Mouse (Mus musculus): ENCODE measurements at regions not wholly inside any gene's neighbourhood (a gene's known extent, or its start where the extent isn't known, plus 50 kb on each side); places are given as distances from the start of the nearest gene placed in this dataset.
A peak's percentile ranks its signal among the peaks of the same experiment; 100 is the strongest.

DNA sequence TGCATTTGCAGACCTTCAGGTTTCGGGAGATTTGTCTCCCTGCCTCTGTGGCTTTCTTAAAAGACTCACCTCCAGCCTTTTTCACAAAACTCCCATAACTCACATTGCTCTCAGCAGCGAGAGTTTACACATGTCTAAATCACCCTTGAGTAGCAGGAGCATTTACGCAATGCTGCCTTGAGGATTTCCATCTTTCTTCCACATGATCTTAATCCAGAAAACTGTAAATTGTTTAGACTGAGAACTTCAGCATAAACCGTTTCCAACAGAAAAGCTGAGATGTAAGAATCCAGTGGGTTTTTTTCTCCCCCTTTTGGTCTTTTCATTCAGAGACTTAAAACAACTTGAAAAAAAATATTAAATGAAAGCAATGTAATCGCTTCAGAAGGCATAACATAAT, 336.5 kb downstream of the Efnb2 start:
- DNase-seq (ENCODE audit: low spot score in 2 of 2): no peak
- intact Hi-C loops (cut with DNase I): no loop called here

DNA sequence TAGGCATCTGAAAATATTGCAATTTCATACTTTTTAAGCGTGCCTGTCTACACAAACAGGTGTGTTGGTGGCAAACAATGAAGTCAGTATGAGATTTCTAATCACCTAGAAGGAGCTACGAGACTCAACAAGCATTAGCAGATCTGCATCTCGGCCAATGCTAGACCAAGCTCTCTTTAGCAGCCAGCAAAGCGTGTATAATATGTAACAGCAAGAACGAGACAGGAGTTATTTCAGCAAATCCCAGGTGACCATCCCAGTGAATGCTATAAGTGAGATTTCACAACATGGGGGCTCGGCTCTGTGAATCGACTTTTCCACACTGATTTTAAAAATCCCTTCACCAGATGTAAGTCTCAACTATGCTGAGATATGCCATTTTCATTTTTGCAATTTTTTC, 352.8 kb downstream of the Efnb2 start:
- intact Hi-C loops (cut with DNase I): no loop called here
- DNase-seq (ENCODE audit: low spot score in 2 of 2): no peak

DNA sequence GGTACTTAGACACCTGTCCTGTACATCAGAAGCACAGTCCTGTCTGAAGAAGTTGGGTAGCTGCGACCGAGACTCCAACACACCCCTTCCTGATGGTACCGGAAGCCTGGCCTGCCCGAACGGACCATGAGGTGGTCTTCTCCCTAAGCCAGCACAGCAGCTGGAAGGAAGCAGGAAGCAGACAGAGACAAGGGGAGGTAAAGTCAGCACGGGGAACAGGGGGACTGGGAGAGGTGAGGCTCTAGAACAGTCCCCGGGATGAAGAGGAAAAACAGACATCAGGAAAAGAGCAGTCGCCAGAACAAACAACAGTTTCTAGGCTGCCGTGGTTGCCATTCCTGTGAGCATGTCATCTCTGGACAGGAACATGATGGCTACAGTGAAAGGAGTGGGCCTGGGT, 353.6 kb downstream of the Efnb2 start:
- intact Hi-C loops (cut with DNase I): no loop called here
- DNase-seq (ENCODE audit: low spot score in 2 of 2): no peak

DNA sequence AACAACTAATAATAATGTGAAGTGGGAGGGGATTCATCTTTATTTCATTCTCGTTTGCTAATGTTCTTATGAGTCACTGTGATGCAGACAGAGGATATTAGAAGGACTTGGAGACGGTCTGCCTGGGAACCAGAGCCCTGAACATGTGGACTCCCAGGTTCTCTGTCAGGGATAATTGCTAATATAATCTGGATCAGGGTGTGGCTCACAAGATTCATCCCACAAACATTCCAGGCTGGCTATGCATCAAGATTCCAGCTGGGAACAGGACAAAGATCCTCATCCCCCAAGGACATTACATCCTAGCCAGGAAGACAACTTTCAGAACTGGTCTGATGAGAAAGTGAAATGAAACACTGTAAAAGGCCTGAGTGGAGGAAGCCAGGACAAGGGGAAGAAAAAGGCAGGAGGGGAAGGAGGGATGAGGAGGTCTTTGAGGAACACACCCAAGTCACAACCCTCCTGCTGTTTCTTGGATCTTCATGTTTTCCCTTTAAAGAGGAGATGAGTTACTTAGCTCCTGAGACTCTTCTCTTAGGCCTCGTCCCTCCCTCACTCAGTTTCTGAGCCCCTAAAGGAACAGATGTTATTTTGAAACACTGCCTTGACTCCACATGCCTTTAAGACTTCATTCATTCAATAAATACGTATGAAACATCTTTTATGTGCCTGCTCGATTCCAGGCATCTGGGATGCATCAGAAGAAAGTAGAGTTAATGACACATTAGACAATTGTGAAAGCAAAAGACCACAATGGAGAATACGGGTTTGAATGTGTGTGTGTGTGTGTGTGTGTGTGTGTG, 360.9 kb downstream of the Efnb2 start:
- DNase-seq (ENCODE audit: low spot score in 2 of 2): no peak
- intact Hi-C loops (cut with DNase I): no loop called here

DNA sequence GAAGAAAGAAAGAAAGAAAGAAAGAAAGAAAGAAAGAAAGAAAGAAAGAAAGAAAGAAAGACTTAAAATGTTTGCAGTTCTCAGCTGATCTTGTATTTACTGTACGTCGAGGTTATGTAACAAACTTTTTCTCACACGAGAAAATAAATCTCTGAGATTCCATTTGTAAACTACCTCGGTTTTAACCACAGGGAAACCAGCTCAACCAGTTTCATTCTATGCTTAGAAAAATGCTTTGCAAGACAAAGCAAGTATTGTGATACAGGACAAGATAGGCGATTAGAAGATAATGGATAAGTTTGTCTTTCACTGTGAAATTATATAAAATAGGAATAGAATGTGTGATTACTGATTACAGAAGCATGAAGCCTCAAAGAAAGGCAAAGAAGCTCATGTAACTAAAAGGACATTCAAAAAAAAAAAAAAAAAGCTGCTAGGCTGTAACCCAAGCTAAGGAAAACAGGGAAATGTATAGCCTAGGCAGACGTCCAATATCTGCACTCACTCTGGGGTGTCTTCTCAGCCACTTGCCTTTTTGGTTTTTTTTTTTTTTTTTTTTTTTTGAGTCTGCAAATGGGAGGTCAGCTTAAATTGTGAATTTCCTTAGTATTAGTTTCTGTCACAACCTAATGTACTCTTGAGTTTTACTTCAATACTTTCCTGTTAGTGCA, 368.3 kb downstream of the Efnb2 start:
- intact Hi-C loops (cut with DNase I): no loop called here
- no peak for DNase-seq (ENCODE audit: low spot score in 2 of 2)

DNA sequence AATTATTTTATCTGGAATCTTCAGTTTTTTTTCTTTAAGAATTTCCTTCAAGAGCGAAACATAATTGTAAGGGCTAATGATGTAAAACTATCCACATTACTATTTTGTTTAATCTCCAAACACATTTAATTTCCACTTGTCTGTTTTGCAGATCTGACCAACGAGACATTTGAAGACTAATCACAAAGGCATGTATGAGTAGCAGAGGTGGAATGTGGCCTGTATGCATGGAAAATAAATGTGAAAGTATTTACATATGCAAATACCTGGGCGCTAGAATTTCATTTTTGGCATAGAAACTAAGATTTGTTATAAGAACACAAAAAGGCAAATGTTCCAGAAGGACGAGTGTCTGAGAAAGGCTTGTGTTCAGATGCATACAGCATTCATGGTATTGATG, 375.2 kb downstream of the Efnb2 start:
- DNase-seq (ENCODE audit: low spot score in 2 of 2): no peak
- intact Hi-C loops (cut with DNase I): no loop called here

DNA sequence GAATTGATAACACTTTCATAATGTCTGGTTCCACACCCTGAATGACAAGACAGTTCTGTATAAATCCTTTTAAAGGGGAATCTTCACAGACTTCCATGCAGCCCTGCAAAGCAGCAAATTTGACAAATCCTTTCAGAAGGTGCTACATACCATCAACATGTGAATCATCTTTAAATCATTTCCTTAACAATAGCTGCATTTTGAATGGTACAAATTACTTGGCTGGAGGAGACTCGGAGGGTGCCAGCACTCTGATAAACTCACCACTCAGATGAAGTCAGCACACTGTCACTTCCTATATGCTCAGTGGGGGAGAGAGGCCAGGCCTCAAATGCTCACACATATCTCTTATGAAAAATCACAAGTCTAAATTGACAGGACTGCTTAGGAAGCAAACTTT, 386.1 kb downstream of the Efnb2 start:
- intact Hi-C loops (cut with DNase I): no loop called here

DNA sequence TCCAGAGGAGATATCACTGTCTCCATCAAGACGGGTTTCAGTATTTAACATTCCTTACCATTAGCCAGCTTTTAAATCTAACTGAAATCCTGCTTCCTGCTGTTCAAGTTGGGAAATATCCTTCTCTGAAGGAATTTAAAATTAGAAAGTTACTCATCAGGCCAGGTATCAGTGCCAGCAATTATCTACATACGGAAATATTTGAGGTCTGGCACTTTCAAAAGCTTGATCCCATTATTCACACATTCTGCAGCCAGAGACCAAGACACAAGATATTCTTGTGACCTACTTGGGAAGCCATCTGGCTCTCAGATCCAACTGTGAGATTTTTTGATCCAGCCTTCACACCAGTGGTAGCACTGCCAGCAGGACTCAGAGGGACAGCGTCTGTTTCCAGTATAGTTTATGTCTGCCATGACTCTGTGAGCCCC, 386.8 kb downstream of the Efnb2 start:
- peak in 1 of 2 experiments; percentile 43 for DNase-seq (ENCODE audit: low spot score in 2 of 2)
- intact Hi-C loops (cut with DNase I): no loop called here

More for the DNA sequence above, 386.1 kb downstream of the Efnb2 start:
- peak in 1 of 2 experiments; percentile 19 for DNase-seq (ENCODE audit: low spot score in 2 of 2)

DNA sequence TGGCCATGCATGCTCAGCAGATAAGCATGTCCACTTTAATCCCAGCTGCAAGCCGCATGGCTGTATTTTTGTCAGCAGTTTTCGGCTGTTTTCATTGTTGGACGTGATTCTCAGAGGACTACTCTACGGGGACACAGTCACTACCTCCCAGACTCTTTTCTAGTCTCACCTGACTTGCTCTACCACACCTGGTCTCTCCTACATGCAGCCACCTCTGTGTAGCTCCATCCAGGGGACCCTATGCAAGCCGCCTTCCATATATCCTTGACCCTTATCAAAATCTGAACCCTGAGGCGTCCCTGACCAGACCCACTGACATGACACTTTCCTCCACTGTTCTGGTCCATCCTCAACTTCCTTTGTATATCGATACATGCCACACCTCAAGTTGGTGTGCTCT, 402.2 kb downstream of the Efnb2 start:
- intact Hi-C loops (cut with DNase I): no loop called here
- no peak for DNase-seq (ENCODE audit: low spot score in 2 of 2)

DNA sequence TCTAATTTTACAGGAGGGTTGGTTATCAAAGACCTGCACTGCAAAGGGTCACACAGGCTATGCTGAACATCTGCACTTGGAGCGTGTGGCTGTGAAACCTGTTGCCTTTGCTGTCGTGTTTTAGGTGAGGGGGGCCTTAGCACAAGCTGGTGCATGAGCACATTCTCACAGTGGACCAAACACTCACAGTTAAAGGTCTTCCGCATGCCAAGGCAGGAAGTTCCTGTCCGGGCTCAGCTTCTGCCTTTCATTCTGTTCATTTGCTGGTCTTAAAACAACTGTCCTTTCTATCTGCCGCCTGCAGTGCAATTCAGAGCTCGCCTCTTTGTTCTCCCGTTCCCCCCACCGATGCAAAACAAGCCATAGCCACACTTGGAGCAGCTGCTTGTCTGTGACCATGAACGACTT, 402.8 kb downstream of the Efnb2 start:
- no peak for DNase-seq (ENCODE audit: low spot score in 2 of 2)
- intact Hi-C loops (cut with DNase I): no loop called here

DNA sequence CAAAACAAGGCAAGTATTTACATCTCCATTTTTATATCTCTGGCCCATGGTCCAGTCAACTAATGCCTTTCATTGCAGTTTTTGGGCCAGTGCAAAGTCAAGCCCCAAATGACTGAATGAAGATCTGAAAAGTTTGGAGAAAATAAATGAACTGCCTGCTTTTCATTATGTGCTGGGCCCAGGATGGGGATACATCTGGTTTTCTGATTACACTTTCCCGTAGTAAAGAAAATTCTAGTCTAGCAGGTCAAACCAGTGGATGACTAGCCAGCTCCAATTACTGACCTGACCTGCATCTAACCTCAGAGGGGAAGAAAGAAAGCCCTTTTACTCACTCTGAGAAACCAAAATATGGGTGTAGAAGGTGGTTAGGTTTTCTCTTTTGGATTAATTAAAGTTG, 404.7 kb downstream of the Efnb2 start:
- no peak for DNase-seq (ENCODE audit: low spot score in 2 of 2)
- intact Hi-C loops (cut with DNase I): no loop called here

DNA sequence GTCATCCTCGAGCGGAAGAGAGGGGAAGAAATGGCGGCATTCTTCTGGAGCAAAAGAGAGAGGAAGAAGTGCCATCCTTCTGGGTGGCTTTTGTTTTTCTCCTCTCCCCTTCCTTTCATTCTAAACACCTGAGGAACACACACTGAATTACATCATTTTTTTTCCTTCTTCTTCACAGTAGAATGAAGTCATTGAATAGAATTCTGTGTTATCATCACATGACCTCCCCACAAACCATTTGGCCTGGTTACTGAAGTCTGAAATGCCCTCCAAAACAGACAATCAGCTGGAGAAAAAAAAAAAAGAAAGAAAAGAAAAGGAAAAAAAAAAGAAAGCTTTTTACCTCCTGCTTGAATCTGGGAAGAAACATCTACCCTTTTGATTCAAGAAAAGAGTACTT, 406.6 kb downstream of the Efnb2 start:
- intact Hi-C loops (cut with DNase I): no loop called here
- DNase-seq (ENCODE audit: low spot score in 2 of 2): no peak

DNA sequence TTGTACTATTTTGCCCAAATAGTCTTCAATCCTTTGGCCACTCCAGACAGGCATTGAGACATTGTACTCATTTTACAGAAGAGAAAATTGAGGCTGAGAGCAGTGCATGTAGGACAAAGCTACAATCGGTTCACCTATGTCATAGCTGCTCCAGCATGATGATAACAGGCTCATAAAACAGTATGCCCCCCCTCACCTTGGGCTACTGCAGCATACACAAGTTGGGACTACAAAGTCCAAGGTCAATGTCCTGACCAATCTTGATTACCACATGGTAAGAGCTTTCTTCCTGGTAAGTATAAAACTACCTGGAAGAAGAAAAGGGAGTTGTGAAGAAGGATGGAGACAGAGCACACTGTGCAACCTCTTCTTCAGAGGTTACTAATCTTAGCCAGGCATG, 416.4 kb downstream of the Efnb2 start:
- intact Hi-C loops (cut with DNase I): no loop called here
- DNase-seq (ENCODE audit: low spot score in 2 of 2): no peak

DNA sequence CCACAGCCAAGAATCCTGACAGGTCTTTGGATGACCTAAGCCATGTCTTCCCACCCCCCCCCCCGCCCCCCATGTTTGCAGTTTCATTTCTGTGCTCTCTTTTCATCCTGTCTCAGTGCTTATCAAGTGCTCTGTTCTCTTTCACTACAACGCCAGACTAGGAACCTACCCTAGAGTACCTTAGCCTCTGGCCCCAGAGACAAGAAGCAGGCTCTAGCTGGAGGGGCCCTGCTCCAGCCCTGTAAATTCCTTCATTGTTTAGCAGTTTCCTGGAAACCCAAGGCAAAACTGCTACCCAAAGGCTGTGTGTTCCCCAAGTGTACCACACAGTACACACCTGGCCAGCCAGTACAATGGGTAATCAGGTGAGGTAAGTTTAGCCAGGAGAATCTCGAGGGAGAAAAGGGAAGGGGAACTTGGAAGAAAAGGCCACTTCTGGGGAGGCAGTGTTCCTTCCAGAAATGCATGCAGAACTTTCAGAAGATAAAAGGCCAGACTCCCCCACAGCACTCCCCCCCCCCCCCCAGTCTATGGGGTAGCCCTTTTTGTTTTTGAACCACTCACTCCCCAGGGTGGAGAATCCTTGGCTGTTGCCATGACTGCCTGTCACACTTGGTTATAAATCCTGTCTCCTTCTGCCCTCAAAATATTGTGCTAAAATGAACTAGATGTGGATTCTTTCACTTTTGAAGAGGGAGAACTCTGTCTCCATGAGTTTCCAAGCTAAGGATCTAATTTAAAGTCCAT, 419.1 kb downstream of the Efnb2 start:
- no peak for DNase-seq (ENCODE audit: low spot score in 2 of 2)
- intact Hi-C loops (cut with DNase I): no loop called here

DNA sequence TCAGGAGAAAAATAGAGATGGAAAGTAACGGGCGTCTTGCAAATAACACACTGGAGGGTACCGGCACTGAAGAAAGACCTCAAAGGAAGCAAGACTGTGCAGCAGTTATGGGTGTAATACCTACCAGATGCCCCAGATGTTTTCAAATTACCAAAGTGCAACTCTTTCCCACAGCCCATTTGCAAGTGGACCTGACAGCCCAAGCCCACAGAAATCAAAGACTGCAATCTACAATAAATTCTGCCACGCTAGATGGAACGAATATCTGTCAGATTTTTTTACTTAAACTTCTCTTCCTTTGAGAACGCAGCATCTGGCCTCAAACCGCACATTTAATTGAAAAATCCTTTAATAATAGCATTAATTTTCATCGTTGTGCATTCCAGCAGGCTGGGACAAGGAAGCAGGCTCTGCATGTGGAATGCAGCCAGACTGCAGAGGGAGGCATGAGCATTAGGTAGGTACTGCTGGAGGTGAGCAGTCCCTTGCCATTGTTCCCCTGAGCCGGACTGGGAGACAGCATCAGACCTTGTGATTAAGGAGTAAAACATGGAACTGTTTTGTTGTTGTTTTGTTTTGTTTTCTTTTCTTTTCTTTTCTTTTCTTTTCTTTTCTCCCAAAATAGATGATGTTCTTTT, 419.9 kb downstream of the Efnb2 start:
- intact Hi-C loops (cut with DNase I): no loop called here
- no peak for DNase-seq (ENCODE audit: low spot score in 2 of 2)

DNA sequence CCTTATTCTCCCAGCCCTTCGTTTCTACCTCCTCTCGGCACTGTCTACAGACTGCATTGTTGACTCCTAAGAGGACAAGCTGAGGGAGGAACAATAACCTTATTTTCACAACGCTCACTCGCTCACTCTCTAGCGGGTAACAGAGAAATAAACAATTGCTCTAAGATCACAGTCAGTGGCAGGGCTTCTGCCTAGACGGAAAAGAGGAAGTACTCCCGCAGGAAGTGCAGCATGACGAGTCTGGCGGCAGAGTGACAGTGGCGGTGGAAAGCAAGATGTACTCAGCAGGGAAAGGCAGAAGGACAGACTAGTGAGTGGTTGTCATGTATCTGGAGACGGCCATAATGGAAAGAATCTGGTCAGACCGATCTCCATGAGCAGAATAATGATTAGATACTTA, 421.6 kb downstream of the Efnb2 start:
- no peak for DNase-seq (ENCODE audit: low spot score in 2 of 2)
- intact Hi-C loops (cut with DNase I): loop anchor here (10.0 kb wide), 1 partner anchor 755 kb away; no protein-coding TSS in a partner anchor

DNA sequence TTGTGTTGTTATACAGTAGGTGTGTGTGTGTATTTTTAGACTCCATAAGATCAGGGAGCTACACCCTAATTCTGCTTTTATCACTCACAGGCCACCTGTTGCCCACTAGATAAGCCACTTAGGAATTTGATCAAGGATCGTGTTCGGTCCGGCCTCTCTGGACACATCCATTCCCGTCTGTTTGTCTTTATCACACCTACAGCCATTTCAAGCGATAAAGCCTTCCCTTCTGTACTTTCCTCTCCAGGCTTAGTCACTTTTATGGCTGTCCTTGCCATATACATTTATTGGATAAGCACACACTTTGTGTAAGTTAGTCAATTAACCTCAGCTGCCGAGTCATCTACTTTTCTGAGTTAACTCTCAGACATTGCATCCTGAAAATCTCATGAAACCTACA, 423.0 kb downstream of the Efnb2 start:
- intact Hi-C loops (cut with DNase I): loop anchor here (10.0 kb wide), 1 partner anchor 757 kb away; no protein-coding TSS in a partner anchor
- DNase-seq (ENCODE audit: low spot score in 2 of 2): no peak

DNA sequence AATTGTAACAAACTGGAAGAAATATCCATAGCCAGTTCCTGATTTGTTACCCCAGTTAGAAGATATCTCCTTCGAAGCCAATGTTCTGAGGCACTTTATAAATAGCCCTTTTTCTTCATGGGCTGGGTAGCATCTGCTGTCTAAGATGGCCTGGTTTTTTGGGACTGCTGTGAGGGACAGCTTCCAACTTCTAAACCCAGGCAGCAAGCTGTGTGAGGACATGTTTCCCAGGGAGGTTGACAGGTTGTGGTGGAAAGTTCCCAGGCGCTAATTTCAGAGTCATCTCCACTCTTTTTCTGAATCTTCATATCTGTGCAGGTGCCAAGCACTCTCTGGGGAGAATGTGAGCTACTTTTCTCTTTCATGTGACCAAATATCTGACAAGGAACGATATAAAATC, 427.4 kb downstream of the Efnb2 start:
- intact Hi-C loops (cut with DNase I): loop anchor here (2.0 to 10.0 kb wide), 4 partner anchors 121 to 761 kb away; no protein-coding TSS in a partner anchor

DNA sequence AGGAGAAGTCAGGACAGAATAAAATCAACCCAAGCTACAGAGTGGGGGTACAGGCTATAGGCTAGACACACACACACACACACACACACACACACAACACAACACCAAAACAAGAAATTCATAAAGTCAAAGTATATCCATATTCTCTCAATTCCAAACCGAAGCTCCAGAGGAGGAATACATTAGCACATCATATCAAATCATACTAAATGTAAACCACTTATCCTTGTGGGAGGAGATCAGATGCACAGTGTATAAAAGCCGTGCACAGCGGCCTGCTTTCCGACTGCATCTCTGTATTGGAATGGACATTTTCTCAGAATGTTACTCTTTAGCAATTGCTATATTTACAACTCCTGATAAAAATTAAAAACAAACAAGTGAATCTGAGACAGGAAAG, 427.9 kb downstream of the Efnb2 start:
- peak; percentile 8 to 73 for DNase-seq (ENCODE audit: low spot score in 2 of 2)

More for the DNA sequence above, 427.4 kb downstream of the Efnb2 start:
- peak; percentile 43 to 93 for DNase-seq (ENCODE audit: low spot score in 2 of 2)

More for the DNA sequence above, 427.9 kb downstream of the Efnb2 start:
- intact Hi-C loops (cut with DNase I): loop anchor here (5.0 to 10.0 kb wide), 3 partner anchors 136 to 762 kb away; no protein-coding TSS in a partner anchor
